ENCODE assay signal across 17 mouse cellular contexts in the genomic region with DNA sequence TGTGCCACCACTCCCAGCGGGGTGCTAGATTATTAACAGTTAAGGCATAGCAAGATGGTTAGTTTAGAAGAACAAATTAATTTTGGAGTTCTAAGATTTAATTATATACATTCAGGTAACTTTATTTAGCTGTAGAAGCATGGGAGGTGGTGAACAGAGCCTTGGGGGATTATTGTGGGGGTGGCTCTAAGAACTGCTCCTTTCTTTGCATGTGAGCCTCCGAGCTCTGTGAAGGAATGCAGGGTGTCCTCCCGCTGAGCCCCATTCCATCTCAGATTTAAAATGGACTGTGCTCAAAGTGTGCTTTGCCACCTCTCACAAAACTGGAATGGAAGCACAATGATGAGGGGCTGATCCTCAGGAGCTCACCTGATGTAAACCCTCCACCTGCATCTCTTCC.
"Had no signal": no experiment of that assay in that cellular context is flagged by ENCODE, and none has a peak within 500 bp of the region (broad histone marks: within the 10 kb centered on the region; RNA-seq: fewer than 3 reads in every experiment).

No protein-coding gene starts in this region.

- H3K36me3 ChIP-seq: neural tube, embryonic 12.5 days; neural tube, embryonic 13.5 days; neural tube, embryonic 15.5 days; stomach, embryonic 15.5 days had no signal

- H3K9me3 ChIP-seq: neural tube, embryonic 12.5 days; neural tube, embryonic 13.5 days; neural tube, embryonic 15.5 days; stomach, embryonic 15.5 days had no signal

- DNase-seq: retina, postnatal 1 day; right cerebral cortex, adult 18-20 months; right cerebral cortex, postnatal 14 days; right cerebral cortex, postnatal 25 days; right cerebral cortex, postnatal 4 days; spleen, adult 18-20 months; thymus, adult 18-20 months; thymus, adult 2 months; thymus, postnatal 14 days; thymus, postnatal 25 days; thymus, postnatal 36 days; thymus, postnatal 4 days had no signal

- H3K27me3 ChIP-seq: neural tube, embryonic 12.5 days; neural tube, embryonic 13.5 days; neural tube, embryonic 15.5 days; stomach, embryonic 15.5 days had no signal

- H3K4me3 ChIP-seq: neural tube, embryonic 12.5 days; neural tube, embryonic 13.5 days; neural tube, embryonic 15.5 days; stomach, embryonic 15.5 days had no signal

- H3K4me1 ChIP-seq: neural tube, embryonic 12.5 days; neural tube, embryonic 13.5 days; neural tube, embryonic 15.5 days; stomach, embryonic 15.5 days had no signal

- H3K27ac ChIP-seq: neural tube, embryonic 12.5 days; neural tube, embryonic 13.5 days; neural tube, embryonic 15.5 days; stomach, embryonic 15.5 days; stomach, postnatal 0 days had no signal
